Mouse (Mus musculus): Measurements from ENCODE around the gene Slc12a3.

DNA sequence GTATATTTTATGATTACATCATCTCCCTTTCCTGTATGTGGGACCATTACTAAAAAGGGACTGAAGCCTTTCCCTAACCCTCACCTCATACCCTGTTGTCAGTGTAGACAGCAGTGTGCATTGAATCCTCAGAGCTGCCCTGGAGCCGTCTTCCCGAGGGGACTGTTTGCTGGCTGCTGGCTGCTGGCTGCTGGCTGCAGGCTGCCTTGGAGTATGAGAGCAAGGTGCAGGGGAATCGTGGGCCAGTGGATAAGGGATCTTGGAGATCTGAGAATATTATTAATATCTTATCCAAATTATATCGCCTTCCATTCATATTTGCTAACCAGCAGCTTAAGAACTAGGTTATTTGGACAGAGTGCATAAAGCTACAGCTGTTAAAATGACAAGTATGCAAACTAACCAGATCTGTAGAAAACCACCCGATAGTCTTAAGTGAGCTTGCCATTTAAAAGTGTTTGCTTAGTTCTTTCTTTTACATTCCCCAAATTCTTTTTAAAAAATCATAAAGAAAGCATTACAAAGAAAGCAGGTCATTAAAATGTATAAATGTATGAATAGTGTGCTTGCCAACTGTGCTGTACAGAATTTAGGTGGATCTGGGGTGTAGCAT lies 48.9 kb upstream of the Slc12a3 start:
- TF ChIP-seq CTCF (IDR thresholded peaks at IDR 0.05; ENCODE audit: low read depth, low read length) (no peak), TAL1 (conservative IDR thresholded peaks at IDR 0.05; ENCODE audit: low read depth, low read length) (no peak), GATA1 (IDR thresholded peaks at IDR 0.05; ENCODE audit: borderline replicate concordance, low read length) (no peak)

All from G1E (cell line).